Mouse (Mus musculus) kidney, embryonic 14.5 days (tissue): ENCODE results near the gene Cdon. TPM values are rescaled to one million over a fixed set of nuclear protein-coding genes. Genes with fewer than 3 reads are reported as not detected.

ENCODE experiments used
- ATAC-seq: fragments of 200-750 bp; cut with Nextera tagmentation; 2 replicates; pipeline ENCODE4 v1.8.0; 2017; ENCODE audit warnings: moderate number of reproducible peaks, mild to moderate bottlenecking, moderate TSS enrichment, moderate library complexity; ENCODE audit not compliant: low FRiP score, low TSS enrichment
- H3K27ac ChIP-seq: fragments of 300-500 bp; sonication (generic); 2 replicates; pipeline ENCODE4 v1.5.1; 2014; ENCODE audit warnings: low read depth, mild to moderate bottlenecking, low read length, moderate library complexity, mixed read lengths
- H3K27me3 ChIP-seq: fragments of 300-500 bp; sonication (generic); 2 replicates; pipeline ENCODE4 v1.6.1; 2014; ENCODE audit warnings: mild to moderate bottlenecking, low read length; ENCODE audit not compliant: control insufficient read depth, insufficient read depth
- H3K36me3 ChIP-seq: fragments of 300-500 bp; sonication (generic); 2 replicates; pipeline ENCODE4 v1.6.1; 2014; ENCODE audit warnings: low read length, mixed read lengths; ENCODE audit not compliant: control insufficient read depth, insufficient read depth
- H3K4me1 ChIP-seq: fragments of 300-500 bp; sonication (generic); 2 replicates; pipeline ENCODE4 v1.6.1; 2014; ENCODE audit warnings: low read length, mixed read lengths; ENCODE audit not compliant: control insufficient read depth, insufficient read depth
- H3K4me2 ChIP-seq: fragments of 300-500 bp; sonication (generic); replicated peaks from 2 replicates; pipeline ENCODE4 v1.6.1; 2014; ENCODE audit warnings: low read depth, mild to moderate bottlenecking, low read length
- H3K4me3 ChIP-seq: fragments of 300-500 bp; sonication (generic); 2 replicates; pipeline ENCODE4 v1.5.1; 2014; ENCODE audit warnings: mild to moderate bottlenecking, low read length
- H3K9ac ChIP-seq: fragments of 300-500 bp; sonication (generic); 2 replicates; pipeline ENCODE4 v1.6.1; 2014; ENCODE audit warnings: low read depth, mild to moderate bottlenecking, low read length, moderate library complexity
- H3K9me3 ChIP-seq: fragments of 300-500 bp; sonication (generic); 2 replicates; pipeline ENCODE4 v1.6.1; 2016; ENCODE audit warnings: low read length; ENCODE audit not compliant: control insufficient read depth
- WGBS: fragments of 180-500 bp; shearing (Covaris S2); extraction: QIAGEN DNeasy Blood & Tissue Kit; methylation state at CpG from one replicate; pipeline ENCODE4 v1.1.7; 2014; 5-methylcytosine and 5-hydroxymethylcytosine counted together
- polyA plus RNA-seq: library from polyadenylated mRNA; unstranded; fragments of >200 nt; fragmentation: Nextera tagmentation; extraction: Ambion mirVana; gene quantifications from 2 replicates; pipeline ENCODE4 v1.2.1, GENCODE M21; 2014

The Cdon gene
- polyA plus RNA-seq, 1 experiment from 2014 or later = 6.2 TPM

DNA sequence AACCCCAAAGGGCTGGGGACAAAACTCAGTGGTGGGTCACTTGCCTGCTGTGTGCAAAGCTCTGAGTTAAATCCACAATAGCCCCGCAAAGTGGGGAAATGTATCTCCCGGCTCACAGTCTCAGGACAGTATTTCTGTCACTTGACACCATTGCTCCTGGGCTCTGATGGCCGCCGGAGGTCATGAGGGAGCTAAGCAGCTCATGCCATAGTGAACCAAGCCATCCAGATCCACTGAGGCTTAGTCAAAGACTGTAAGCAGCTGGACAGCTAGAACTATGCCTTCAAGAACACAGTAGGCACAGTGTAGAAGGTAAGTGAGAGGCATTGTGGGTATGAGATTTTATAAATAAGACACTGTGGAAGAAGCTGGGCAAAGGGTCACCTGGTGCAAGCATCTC is 74.0 kb downstream of the Cdon start:
- peak; percentile 76; the same call in 1 of the 2 replicates for ATAC-seq
- H3K36me3 ChIP-seq = peaks cover 14% of the 10 kb centered on the region; the same call in 1 of the 2 replicates

DNA sequence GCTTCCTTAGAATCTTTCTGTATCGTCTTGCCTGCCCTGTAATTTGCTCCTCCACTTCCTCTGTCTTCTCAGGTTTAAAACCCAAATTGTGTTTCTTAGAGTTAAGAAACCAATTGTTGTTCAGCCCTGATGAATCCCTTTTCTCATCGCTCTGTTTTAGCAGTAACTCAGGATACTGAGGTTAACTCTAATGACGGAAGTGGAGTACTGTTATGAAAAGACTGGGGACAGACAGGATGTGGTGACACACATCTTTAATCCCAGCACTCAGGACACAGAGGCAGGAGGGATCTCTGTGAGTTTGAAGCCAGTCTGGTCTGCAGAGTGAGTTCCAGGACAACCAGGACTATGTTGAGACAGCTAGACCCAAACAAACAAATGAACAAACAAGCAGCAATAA is 74.5 kb downstream of the Cdon start:
- Histone ChIP-seq H3K27ac (no peak overlapping the region), H3K36me3 (peaks cover 14% of the 10 kb centered on the region; the same call in 1 of the 2 replicates), H3K9me3 (no peaks in the 10 kb centered on the region), H3K27me3 (no peaks in the 10 kb centered on the region), H3K4me2 (no peak overlapping the region), H3K9ac (no peak overlapping the region), H3K4me1 (no peaks in the 10 kb centered on the region), H3K4me3 (no peak overlapping the region)
- ATAC-seq = no peak
- WGBS = 54% methylated on average over 3 of the region's 3 CpGs

More for the DNA sequence above, 74.0 kb downstream of the Cdon start:
- WGBS = 13% methylated on average over 4 of the region's 4 CpGs
- no peak overlapping the region for H3K4me2 ChIP-seq
- H3K27me3 ChIP-seq = no peaks in the 10 kb centered on the region
- H3K9ac ChIP-seq = no peak overlapping the region
- H3K4me1 ChIP-seq = no peaks in the 10 kb centered on the region
- H3K27ac ChIP-seq = no peak overlapping the region
- H3K9me3 ChIP-seq = no peaks in the 10 kb centered on the region
- no peak overlapping the region for H3K4me3 ChIP-seq

DNA sequence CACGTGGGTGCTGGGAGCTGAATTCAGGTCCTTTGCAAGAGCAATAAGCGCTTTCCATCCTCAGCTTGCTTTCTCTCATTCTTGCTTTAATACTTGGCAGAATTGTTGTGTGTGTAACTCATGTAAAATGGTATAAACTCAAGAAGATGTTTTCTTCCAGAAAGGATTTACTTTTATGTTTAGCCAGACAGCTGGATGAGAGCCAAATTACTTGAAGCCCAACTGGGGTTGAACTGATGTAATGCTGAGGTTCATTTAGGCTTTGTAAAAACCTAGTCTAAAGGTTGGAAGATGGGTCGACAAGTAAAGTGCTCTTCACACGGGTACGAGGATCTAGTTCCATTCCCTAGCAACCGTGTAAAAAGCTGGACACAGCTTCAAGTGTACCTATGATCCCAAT is 79.0 kb downstream of the Cdon start:
- Histone ChIP-seq H3K4me2 (no peak overlapping the region), H3K9me3 (no peaks in the 10 kb centered on the region), H3K4me1 (no peaks in the 10 kb centered on the region), H3K4me3 (no peak overlapping the region), H3K27me3 (no peaks in the 10 kb centered on the region), H3K9ac (no peak overlapping the region), H3K36me3 (peaks cover 22% of the 10 kb centered on the region; the same call in 1 of the 2 replicates), H3K27ac (no peak overlapping the region)
- no peak for ATAC-seq
- 85% methylated on average over 6 of the region's 6 CpGs for WGBS

DNA sequence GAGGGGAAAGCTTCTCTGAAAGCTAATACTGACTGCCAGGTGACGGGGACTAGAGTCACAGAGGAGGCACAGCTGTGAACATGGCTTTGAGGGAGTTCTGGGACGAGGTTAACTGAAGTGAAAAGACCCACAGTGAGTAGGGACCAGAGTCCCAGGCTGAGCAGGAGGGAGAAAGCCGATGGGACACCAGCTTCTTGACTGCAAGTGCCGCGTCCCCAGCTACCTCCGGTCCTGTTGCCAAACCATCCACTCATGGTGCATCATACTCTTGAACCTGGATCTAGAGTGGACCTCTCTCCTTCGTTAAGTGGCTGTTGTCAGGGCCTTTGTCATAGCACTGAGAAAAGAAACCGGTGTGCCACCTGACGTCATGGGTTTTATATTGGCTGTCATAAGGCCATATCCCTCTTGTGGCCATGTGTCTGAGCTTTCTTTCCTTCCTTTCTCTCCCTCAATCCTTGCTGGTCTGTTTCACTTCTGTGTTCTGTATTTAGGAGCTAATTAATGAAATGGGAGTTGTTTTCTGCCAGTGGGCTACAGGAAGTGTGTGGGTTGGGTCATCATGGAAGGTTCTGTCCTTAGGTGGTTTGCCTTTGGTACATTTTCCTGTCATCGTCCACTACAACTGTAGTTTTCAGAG is 81.6 kb downstream of the Cdon start:
- no peak overlapping the region for H3K4me2 ChIP-seq
- WGBS = 89% methylated on average over 10 of the region's 10 CpGs
- H3K9me3 ChIP-seq = no peaks in the 10 kb centered on the region
- ATAC-seq = no peak
- no peak overlapping the region for H3K9ac ChIP-seq
- H3K4me3 ChIP-seq = no peak overlapping the region
- peaks cover 19% of the 10 kb centered on the region; the same call in 1 of the 2 replicates for H3K36me3 ChIP-seq
- H3K4me1 ChIP-seq = no peaks in the 10 kb centered on the region
- no peaks in the 10 kb centered on the region for H3K27me3 ChIP-seq
- H3K27ac ChIP-seq = no peak overlapping the region

DNA sequence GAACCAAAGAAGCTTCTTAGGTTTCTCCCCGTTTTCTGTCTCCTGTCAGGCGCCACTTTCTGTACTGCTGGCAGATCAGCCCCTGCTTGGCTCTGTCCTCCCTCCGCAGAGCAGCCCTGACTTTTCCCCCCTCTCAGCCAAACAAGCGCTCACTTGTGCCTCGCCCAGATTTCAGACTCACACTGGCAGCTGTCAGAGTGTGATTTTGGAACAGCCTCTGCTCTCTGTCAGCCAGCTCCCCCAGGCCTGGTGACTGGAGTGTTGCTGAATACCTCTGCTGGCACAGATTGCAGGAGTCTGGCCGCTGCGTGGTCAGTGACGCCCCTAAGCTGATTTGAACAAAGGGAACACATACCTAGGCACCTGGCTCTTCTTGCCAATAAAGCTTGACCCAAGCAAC is 87.3 kb downstream of the Cdon start:
- Histone ChIP-seq H3K9me3 (no peaks in the 10 kb centered on the region), H3K4me2 (no peak overlapping the region), H3K27me3 (no peaks in the 10 kb centered on the region), H3K27ac (no peak overlapping the region), H3K4me3 (no peak overlapping the region), H3K9ac (no peak overlapping the region), H3K36me3 (peaks cover 4% of the 10 kb centered on the region; the same call in 1 of the 2 replicates), H3K4me1 (no peaks in the 10 kb centered on the region)
- WGBS = 47% methylated on average over 8 of the region's 8 CpGs
- no peak for ATAC-seq

DNA sequence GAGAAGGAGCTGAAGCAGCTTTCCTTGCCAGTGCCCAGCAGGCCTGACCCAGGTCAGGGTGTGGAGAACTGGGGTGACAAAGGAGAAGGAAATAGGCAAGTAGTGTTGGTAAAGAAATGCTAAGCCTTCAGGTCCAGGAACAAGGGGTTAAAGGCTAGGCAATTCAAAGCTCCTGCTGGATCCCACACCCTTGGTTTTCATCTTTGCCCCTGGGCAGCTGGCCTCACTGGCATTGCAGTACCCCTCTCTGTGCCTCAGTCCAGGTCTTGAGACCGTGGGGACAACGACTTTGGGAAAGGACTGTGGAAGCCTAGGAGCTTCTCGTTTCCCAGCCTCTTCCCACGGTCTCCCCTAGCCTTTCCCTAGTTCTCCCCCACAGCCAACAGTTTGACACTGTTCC is 93.0 kb downstream of the Cdon start:
- Histone ChIP-seq H3K9ac (no peak overlapping the region), H3K27me3 (no peaks in the 10 kb centered on the region), H3K4me1 (no peaks in the 10 kb centered on the region), H3K9me3 (no peaks in the 10 kb centered on the region), H3K4me3 (no peak overlapping the region), H3K36me3 (no peaks in the 10 kb centered on the region), H3K4me2 (no peak overlapping the region), H3K27ac (no peak overlapping the region)
- 79% methylated on average over 4 of the region's 4 CpGs for WGBS
- no peak for ATAC-seq

DNA sequence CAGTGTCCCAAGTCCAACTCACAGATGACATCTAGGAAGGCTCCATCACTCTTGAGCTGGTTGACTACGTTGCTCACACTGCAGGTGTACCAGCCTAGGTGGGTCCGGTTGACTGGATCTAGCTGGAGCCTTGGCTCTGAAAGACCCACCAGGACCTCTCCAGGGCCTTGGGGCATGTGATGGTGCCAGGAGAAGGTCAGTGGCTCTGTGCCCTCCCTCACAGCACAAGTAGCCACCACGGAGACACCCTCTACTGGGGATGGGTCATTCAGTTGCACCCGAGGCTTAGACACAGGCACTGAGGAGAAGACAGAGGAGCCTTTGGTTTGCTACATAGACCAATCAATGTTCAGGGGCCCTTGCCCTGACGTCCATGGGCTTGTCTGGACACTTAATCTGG is 95.3 kb downstream of the Cdon start:
- no peak overlapping the region for H3K4me3 ChIP-seq
- H3K4me2 ChIP-seq = no peak overlapping the region
- no peaks in the 10 kb centered on the region for H3K9me3 ChIP-seq
- WGBS = 80% methylated on average over 5 of the region's 5 CpGs
- H3K9ac ChIP-seq = no peak overlapping the region
- no peak overlapping the region for H3K27ac ChIP-seq
- no peak for ATAC-seq
- no peaks in the 10 kb centered on the region for H3K27me3 ChIP-seq
- no peaks in the 10 kb centered on the region for H3K4me1 ChIP-seq
- no peaks in the 10 kb centered on the region for H3K36me3 ChIP-seq

DNA sequence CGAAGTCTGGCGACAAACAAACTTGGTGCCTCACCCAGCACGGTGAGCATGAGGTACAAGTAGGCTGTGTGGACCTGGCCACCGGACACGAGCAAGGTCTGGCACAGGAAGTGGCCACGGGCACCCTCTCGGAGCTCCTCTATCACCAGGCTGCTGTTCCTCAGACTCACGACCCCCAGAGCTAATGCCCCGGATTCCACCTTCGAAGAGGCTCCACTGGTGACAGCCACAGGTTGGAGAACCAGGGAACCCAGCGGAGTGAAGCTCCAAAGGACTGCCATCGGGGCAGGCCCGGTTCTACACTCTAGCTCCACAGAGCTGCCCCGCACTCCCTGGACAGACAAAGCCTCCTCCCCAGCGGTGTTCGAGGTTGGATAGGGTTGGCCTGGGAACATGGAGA is 95.8 kb downstream of the Cdon start:
- no peaks in the 10 kb centered on the region for H3K9me3 ChIP-seq
- H3K27ac ChIP-seq = no peak overlapping the region
- H3K27me3 ChIP-seq = no peaks in the 10 kb centered on the region
- no peak for ATAC-seq
- no peak overlapping the region for H3K9ac ChIP-seq
- no peaks in the 10 kb centered on the region for H3K4me1 ChIP-seq
- H3K4me2 ChIP-seq = no peak overlapping the region
- no peak overlapping the region for H3K4me3 ChIP-seq
- WGBS = 93% methylated on average over 16 of the region's 16 CpGs
- H3K36me3 ChIP-seq = no peaks in the 10 kb centered on the region

DNA sequence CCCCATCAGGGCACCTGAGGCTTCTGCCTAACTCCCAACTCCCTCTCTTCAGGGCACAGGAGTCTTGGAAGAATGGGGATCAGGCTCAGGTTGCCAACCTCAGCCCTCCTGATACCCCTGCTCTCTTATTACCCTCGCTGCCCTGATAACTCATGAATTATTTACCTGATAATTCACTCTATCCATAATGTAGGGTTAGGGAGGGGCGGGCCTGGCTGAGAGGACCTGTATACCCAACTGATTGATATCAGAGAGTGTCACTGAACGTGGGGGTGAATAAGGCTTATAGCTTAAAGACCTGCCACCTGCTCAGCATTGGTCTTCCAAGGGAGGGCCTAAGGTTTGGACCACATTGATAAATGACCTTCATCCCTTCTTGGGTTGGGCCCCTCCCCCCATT is 97.2 kb downstream of the Cdon start, which contains the start of gene Gm1113:
TSS of gene Gm1113 (minus strand) at position 101 of the 400 bp plus-strand sequence.
- WGBS = 75% methylated on average over 3 of the region's 3 CpGs
- no peak within 1 kb of the TSS for H3K27ac ChIP-seq
- H3K4me2 ChIP-seq = no peak within 1 kb of the TSS
- H3K9me3 ChIP-seq = no peaks in the 10 kb centered on the region
- H3K9ac ChIP-seq = no peak within 1 kb of the TSS
- H3K36me3 ChIP-seq = no peaks in the 10 kb centered on the region
- no peaks in the 10 kb centered on the region for H3K27me3 ChIP-seq
- ATAC-seq = no peak
- H3K4me3 ChIP-seq = no peak within 1 kb of the TSS
- H3K4me1 ChIP-seq = no peaks in the 10 kb centered on the region
